Mouse (Mus musculus) kidney, embryonic 14.5 days (tissue): ENCODE data around the gene Olfr787. TPM values are rescaled to one million over a fixed set of nuclear protein-coding genes. Genes with fewer than 3 reads are reported as not detected.

Experiments used
- ATAC-seq: fragments of 200-750 bp; cut with Nextera tagmentation; 2 replicates; pipeline ENCODE4 v1.8.0; 2017; ENCODE audit warnings: moderate number of reproducible peaks, mild to moderate bottlenecking, moderate TSS enrichment, moderate library complexity; ENCODE audit not compliant: low FRiP score, low TSS enrichment
- H3K27ac ChIP-seq: fragments of 300-500 bp; sonication (generic); 2 replicates; pipeline ENCODE4 v1.5.1; 2014; ENCODE audit warnings: low read depth, mild to moderate bottlenecking, low read length, moderate library complexity, mixed read lengths
- H3K27me3 ChIP-seq: fragments of 300-500 bp; sonication (generic); 2 replicates; pipeline ENCODE4 v1.6.1; 2014; ENCODE audit warnings: mild to moderate bottlenecking, low read length; ENCODE audit not compliant: control insufficient read depth, insufficient read depth
- H3K36me3 ChIP-seq: fragments of 300-500 bp; sonication (generic); 2 replicates; pipeline ENCODE4 v1.6.1; 2014; ENCODE audit warnings: low read length, mixed read lengths; ENCODE audit not compliant: control insufficient read depth, insufficient read depth
- H3K4me1 ChIP-seq: fragments of 300-500 bp; sonication (generic); 2 replicates; pipeline ENCODE4 v1.6.1; 2014; ENCODE audit warnings: low read length, mixed read lengths; ENCODE audit not compliant: control insufficient read depth, insufficient read depth
- H3K4me2 ChIP-seq: fragments of 300-500 bp; sonication (generic); replicated peaks from 2 replicates; pipeline ENCODE4 v1.6.1; 2014; ENCODE audit warnings: low read depth, mild to moderate bottlenecking, low read length
- H3K4me3 ChIP-seq: fragments of 300-500 bp; sonication (generic); 2 replicates; pipeline ENCODE4 v1.5.1; 2014; ENCODE audit warnings: mild to moderate bottlenecking, low read length
- H3K9ac ChIP-seq: fragments of 300-500 bp; sonication (generic); 2 replicates; pipeline ENCODE4 v1.6.1; 2014; ENCODE audit warnings: low read depth, mild to moderate bottlenecking, low read length, moderate library complexity
- H3K9me3 ChIP-seq: fragments of 300-500 bp; sonication (generic); 2 replicates; pipeline ENCODE4 v1.6.1; 2016; ENCODE audit warnings: low read length; ENCODE audit not compliant: control insufficient read depth
- WGBS: fragments of 180-500 bp; shearing (Covaris S2); extraction: QIAGEN DNeasy Blood & Tissue Kit; methylation state at CpG from one replicate; pipeline ENCODE4 v1.1.7; 2014; 5-methylcytosine and 5-hydroxymethylcytosine counted together
- polyA plus RNA-seq: library from polyadenylated mRNA; unstranded; fragments of >200 nt; fragmentation: Nextera tagmentation; extraction: Ambion mirVana; gene quantifications from 2 replicates; pipeline ENCODE4 v1.2.1, GENCODE M21; 2014

Olfr787 gene
- not detected in 2 replicates for polyA plus RNA-seq

DNA sequence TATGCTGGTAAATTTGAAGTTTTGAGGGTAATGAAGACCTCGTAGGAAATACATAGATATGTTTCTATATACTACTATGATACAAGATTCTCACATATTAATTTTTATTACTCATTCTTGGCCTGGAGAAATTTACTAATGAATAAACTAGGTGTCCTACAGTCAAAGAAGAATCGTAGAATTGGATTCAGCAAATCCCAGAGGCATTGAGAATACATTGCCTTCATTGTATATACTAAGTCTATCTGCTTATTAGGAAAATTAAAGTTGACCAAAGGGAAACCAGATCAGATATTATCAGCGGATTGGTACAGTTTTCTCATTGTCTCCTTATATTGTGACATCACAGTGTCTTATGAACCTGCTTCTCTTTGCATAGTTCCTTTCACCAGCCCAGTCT lies at the start of gene Olfr787:
Gene Olfr787, plus strand, starts transcription at position 301 of the 400 bp plus-strand sequence.
- 83% methylated on average over 3 of the region's 3 CpGs for WGBS

DNA sequence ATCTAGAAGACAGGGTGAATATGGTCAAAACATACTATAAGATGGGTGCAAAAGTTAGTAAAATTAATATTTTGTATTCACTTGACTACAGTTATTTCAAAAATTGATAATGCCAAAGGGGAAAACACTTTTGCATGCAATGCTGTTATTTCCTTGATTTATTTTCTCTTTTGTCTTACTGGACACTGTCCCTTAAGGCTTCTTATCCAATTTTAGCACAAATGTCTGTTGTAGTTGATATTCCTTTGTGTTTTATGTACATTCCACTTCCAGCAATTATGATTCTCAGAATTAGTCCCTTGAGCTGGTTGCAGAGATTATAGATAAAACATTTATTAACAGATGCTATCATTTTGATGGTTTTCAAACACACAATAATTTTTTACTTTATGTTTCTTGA lies 34.7 kb upstream of the Olfr787 start, which contains the start of gene Olfr786:
Gene Olfr786, plus strand, starts transcription at position 301 of the 400 bp plus-strand sequence.
- Histone ChIP-seq H3K9me3 (peaks cover 2% of the 10 kb centered on the region; the same call in 1 of the 2 replicates), H3K4me1 (no peaks in the 10 kb centered on the region), H3K4me3 (no peak within 1 kb of the TSS), H3K27ac (no peak within 1 kb of the TSS), H3K27me3 (no peaks in the 10 kb centered on the region), H3K36me3 (no peaks in the 10 kb centered on the region), H3K9ac (no peak within 1 kb of the TSS), H3K4me2 (no peak within 1 kb of the TSS)
- ATAC-seq, result no peak

More for the DNA sequence above, at the start of gene Olfr787:
- Histone ChIP-seq H3K4me2 (no peak within 1 kb of the TSS), H3K36me3 (no peaks in the 10 kb centered on the region), H3K4me3 (no peak within 1 kb of the TSS), H3K9ac (no peak within 1 kb of the TSS), H3K27ac (no peak within 1 kb of the TSS), H3K27me3 (no peaks in the 10 kb centered on the region), H3K4me1 (no peaks in the 10 kb centered on the region), H3K9me3 (no peaks in the 10 kb centered on the region)
- no peak for ATAC-seq

- ATAC-seq, result no peak
- Histone ChIP-seq H3K4me3 (no peak within 1 kb of the TSS), H3K9ac (no peak within 1 kb of the TSS), H3K36me3 (no peaks in the 10 kb centered on the region), H3K27me3 (no peaks in the 10 kb centered on the region), H3K4me2 (no peak within 1 kb of the TSS), H3K4me1 (no peaks in the 10 kb centered on the region), H3K27ac (no peak within 1 kb of the TSS), H3K9me3 (no peaks in the 10 kb centered on the region)
Observed at GRCm38 (mm10) chr10:129470698-129471097, 9.0 kb downstream of the Olfr787 start, which contains the start of gene Olfr788. Olfr788 (plus strand) TSS chr10:129470998.

DNA sequence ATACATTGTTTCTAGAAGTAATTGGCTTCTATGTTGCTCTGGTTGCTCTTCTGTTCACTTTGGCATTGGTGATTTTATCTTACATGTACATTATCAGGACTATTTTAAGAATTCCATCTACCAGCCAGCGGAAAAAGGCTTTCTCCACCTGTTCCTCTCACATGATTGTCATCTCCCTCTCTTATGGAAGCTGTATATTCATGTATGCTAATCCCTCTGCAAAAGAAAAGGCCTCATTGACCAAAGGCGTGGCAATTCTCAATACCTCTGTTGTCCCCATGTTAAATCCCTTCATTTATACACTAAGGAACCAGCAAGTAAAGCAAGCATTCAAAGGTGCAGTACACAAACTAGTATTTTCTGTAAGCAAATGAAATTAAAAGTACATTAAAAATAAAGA lies 11.6 kb downstream of the Olfr787 start:
- Histone ChIP-seq H3K36me3 (no peaks in the 10 kb centered on the region), H3K9ac (no peak overlapping the region), H3K27ac (no peak overlapping the region), H3K4me1 (no peaks in the 10 kb centered on the region), H3K4me3 (no peak overlapping the region), H3K27me3 (no peaks in the 10 kb centered on the region), H3K9me3 (no peaks in the 10 kb centered on the region), H3K4me2 (no peak overlapping the region)
- no peak for ATAC-seq
- WGBS, result 71% methylated on average over 2 of the region's 2 CpGs

GRCm38 (mm10) chr10:129473723-129474122 lies 12.1 kb downstream of the Olfr787 start:
- Histone ChIP-seq H3K9me3 (no peaks in the 10 kb centered on the region), H3K9ac (no peak overlapping the region), H3K4me1 (no peaks in the 10 kb centered on the region), H3K4me3 (no peak overlapping the region), H3K4me2 (no peak overlapping the region), H3K27ac (no peak overlapping the region), H3K27me3 (no peaks in the 10 kb centered on the region), H3K36me3 (no peaks in the 10 kb centered on the region)
- ATAC-seq, result no peak

GRCm38 (mm10) chr10:129484452-129484851 lies 22.8 kb downstream of the Olfr787 start, which contains the start of gene Olfr789:
Olfr789 (plus strand) TSS chr10:129484752.
- Histone ChIP-seq H3K27ac (no peak within 1 kb of the TSS), H3K27me3 (no peaks in the 10 kb centered on the region), H3K36me3 (no peaks in the 10 kb centered on the region), H3K4me1 (no peaks in the 10 kb centered on the region), H3K4me2 (no peak within 1 kb of the TSS), H3K9ac (no peak within 1 kb of the TSS), H3K4me3 (no peak within 1 kb of the TSS), H3K9me3 (no peaks in the 10 kb centered on the region)
- no peak for ATAC-seq
- 66% methylated on average over 2 of the region's 2 CpGs for WGBS

- Histone ChIP-seq H3K4me2 (no peak overlapping the region), H3K27me3 (no peaks in the 10 kb centered on the region), H3K9me3 (no peaks in the 10 kb centered on the region), H3K27ac (no peak overlapping the region), H3K4me1 (no peaks in the 10 kb centered on the region), H3K36me3 (no peaks in the 10 kb centered on the region), H3K9ac (no peak overlapping the region), H3K4me3 (no peak overlapping the region)
- no peak for ATAC-seq
- WGBS, result 83% methylated on average over 2 of the region's 2 CpGs
Observed at GRCm38 (mm10) chr10:129490101-129490500, 28.4 kb downstream of the Olfr787 start.

DNA sequence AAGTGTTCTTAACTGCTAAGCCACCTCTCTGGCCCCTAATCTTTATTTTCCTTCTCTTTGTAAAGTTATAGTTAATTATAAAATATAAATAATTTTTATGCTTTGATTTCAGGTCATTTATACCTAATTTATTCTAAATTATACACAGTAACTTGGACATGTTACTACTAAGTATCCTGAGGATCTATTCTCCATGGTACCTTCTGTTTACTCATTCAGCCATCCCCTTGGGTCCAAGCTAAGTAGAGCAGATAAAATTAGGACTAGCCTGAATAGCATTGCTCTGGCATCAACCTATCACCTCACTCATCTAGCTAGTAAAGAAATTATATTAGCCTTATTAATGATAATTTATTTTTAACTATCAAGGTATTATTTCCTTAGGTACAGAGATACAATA lies 36.5 kb downstream of the Olfr787 start, which contains the start of gene Olfr790:
Gene Olfr790, plus strand, starts transcription at position 301 of the 400 bp plus-strand sequence.
- H3K4me3 ChIP-seq, result no peak within 1 kb of the TSS
- H3K27me3 ChIP-seq, result no peaks in the 10 kb centered on the region
- H3K9ac ChIP-seq, result no peak within 1 kb of the TSS
- no peak for ATAC-seq
- no peak within 1 kb of the TSS for H3K27ac ChIP-seq
- H3K36me3 ChIP-seq, result no peaks in the 10 kb centered on the region
- H3K4me1 ChIP-seq, result no peaks in the 10 kb centered on the region
- H3K4me2 ChIP-seq, result no peak within 1 kb of the TSS
- no peaks in the 10 kb centered on the region for H3K9me3 ChIP-seq
